Mouse (Mus musculus) testis, postnatal 14 days (tissue): Measurements from ENCODE around the gene Fos.
A peak's percentile ranks its signal among the peaks of the same experiment; 100 is the strongest.

Experiments used
- DNase-seq: peaks from one replicate; pipeline ENCODE4 v3.0.0; 2021; ENCODE audit warnings: low spot score

The Fos gene

GRCm38 (mm10) chr12:85473481-85474297 lies at the start of gene Fos:
Gene Fos, plus strand, starts transcription at chr12:85473890.
- DNase-seq = peak; percentile 82

GRCm38 (mm10) chr12:85425721-85426120 lies 48.0 kb upstream of the Fos start:
- no peak for DNase-seq

GRCm38 (mm10) chr12:85426126-85426525 lies 47.6 kb upstream of the Fos start:
- no peak for DNase-seq

DNA sequence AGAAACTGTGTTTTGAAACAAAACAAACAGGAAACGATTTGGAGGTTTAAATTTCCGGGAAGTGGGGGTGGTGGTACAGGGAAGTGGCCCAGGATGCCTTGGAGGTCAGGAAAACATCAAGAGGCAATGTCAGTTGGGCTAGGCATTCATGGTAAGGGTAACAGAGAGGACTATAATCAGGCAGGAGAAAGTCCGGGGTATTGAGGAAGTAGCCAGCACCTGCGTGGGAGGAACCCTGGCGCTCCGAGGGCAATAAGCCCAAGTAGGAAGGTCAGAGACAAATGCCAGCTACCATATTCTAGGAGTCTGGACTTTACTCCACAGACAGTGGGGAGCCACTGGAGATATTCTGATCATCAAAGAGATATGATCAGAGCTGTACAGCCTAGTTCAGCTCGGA lies 45.9 kb upstream of the Fos start:
- no peak for DNase-seq

DNA sequence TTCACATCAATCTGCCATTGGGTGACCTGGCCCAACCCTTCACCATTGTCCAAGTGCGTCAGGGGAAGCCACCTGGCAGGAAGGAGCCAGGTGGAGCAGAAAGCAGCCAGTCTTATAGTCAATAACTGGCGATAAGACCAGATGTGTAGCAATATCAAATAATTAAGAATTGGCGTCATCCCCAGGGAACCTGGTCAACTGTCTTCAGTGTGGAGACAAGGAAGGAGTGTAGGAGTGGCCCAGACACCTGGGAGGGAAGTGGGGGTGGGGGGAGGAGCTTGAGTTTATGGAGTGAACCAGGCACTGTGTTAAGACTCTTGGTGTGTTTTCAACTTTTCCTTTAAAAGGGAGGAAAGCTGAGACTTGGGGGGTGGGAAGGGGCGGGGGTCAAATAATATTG lies 43.7 kb upstream of the Fos start:
- DNase-seq = no peak

DNA sequence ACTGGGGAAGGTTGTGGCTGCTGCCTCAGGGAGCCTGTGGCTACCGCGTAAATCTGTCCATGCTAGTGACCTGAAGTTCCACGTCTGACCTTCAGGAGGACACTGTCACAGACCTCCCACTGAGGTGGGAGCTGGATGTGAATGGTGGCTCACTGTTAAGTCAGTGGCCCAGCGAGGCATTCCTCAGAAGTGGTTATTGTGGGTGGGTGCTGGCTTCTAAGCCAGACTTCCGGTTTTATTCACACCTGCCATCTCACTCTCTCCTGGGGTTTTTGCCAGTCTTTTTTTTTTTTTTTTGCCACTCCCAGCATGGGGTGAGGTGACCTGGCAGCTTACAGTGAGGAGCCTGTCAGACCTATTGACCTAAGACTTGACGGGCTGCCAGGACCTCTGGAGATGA lies 43.3 kb upstream of the Fos start:
- no peak for DNase-seq

DNA sequence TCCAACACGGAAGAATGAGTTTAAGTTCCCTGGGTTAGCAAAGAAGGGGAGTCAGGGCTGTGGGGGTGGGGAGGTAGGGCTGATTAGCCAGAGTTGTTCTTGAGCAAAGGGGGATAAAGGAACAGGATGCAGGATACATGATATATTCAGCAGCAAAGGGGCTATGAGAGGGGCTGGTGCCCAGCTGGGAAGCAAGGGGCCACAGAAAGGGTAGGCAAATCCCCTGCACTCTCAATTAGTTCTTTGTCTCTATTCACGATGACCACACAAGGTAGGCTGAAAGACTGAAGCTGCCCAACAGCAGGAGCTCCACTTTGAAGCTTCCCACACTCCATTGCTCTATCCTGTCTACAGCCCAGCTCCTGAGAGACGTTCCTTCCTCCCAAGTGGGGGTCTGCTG lies 39.8 kb upstream of the Fos start:
- DNase-seq = no peak

DNA sequence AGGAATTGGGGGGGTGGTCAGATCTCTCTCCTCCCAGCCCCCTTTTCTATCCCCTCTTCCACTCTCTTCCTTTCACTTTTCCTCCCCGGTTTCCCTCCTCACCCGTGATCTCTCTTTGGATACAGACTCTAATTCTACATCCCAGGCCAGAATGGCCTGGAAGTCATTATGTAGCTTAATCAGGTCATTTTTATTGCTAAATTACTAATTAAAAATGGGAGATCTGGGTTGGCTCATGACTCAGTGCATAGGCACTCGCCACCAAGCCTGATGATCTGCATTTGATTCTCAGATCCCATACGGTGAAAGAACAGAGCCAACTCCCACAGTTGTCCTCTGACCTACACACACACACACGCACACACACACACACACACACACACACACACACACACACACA lies 39.2 kb upstream of the Fos start:
- no peak for DNase-seq

GRCm38 (mm10) chr12:85436021-85436621 lies 37.6 kb upstream of the Fos start:
- DNase-seq = no peak

GRCm38 (mm10) chr12:85437172-85437876 lies 36.4 kb upstream of the Fos start:
- no peak for DNase-seq

DNA sequence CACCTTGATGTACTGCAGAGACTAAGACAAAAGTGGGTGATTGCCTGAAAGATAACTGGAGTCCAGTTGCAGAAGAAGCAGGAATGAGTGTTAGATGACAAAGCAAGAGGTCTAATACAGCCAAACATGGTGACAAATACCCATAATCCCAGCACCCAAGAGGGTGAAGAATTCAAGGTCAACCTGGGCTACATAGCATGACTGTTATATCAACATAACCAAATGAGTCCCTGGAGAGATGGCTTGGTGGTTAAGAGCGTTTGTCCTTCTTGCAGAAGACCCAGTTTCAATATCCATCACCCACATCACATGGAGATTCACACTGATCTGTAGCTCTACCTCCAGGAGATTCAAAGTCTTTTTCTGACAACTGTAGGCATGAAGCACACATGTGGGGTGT lies 30.2 kb upstream of the Fos start:
- DNase-seq = no peak

DNA sequence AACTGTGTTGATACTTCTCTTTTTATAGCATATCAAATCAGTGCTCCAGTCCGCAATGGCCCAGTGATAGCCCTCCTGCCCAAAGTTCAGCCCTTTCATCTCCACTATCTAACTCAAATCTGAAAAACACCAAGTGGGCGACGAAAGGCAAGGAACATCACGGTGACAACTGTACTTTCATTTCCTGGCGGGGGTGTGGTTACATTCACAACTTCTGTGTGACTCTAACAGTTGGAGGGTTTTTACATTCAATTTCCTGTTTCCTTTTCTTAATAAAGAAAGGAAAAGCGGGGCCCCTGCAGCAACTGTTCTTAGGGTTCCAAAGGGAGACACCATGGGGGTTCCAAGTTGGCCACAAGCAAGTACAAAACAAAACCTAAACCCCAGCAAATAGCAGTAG lies 29.0 kb upstream of the Fos start:
- DNase-seq = no peak

DNA sequence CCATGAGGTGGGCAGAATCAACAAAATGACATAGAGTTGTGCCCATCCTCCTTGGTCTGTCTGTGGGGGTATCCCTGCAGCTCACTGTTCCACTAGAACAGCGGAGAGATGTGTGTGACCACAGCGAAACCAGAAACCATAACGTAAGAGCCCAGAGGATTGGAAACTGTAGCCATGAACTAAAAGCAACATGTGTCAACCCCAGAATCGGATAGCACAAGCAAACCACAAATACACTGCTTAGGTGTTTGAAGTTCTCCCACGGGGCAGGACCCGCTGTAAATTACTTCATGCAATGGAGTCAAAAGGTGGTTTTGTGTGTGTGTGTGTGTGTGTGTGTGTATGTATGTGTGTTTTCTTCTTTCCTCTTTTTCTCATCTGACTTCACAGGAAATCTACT lies 26.7 kb upstream of the Fos start:
- no peak for DNase-seq

GRCm38 (mm10) chr12:85447490-85447889 lies 26.2 kb upstream of the Fos start:
- no peak for DNase-seq

DNA sequence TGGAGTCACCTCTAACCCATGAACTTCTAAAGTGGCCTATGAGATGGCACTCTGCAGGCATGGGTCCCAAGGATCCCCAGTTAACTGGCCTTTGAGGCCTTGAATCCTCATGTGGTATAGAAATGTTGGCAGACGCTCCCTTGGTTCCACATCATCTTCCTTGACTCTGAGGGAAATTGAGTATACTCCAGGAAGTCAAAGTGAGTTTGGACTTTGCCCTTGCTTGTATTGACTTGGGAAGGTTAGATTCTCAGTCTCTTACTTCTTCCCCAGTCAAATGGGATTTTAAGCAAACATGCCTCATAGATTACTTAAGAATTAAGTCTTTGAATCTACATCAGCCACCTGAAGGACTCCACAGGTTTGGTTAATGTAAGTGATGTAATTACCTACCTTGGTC lies 24.2 kb upstream of the Fos start:
- no peak for DNase-seq

DNA sequence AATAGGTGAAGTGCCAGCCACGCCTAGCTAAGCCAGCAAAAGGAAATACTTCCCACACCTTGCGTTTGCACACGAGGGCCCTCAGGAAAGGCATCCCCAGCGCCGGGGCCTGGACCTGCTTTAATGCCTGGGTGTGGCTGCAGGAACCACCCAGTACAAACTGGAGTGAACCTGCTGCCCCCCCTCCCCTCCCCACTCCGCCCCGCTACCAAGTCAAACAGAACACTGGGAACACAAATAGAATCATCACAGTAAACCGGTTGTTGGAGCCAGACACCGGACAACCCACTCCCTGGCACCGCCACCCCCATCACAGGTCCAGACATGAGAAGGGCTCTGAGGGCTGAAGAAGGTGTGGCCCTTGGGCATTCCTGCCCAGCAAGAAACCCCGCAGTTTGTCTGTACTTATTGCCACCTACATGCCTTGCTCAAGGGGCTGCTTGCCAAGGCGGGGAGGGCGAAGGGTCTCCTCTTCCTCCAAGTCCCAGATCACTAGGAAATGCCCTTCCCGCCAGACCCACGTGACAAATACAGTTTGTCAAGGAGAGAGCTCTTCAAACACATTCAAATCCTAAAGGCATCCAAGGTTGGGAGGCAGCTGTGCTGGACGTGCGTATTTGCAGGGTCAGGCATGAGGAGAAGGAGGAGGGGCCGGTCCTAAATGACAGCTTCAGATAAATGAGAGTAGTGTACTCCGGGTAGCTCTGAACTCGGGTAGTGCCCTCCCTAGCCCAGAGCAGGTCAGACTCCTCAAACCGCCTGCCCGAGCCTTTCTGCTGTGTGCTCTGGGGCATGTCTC lies 21.8 kb upstream of the Fos start:
- no peak for DNase-seq

GRCm38 (mm10) chr12:85455065-85456058 lies 18.3 kb upstream of the Fos start:
- DNase-seq = peak; percentile 93

DNA sequence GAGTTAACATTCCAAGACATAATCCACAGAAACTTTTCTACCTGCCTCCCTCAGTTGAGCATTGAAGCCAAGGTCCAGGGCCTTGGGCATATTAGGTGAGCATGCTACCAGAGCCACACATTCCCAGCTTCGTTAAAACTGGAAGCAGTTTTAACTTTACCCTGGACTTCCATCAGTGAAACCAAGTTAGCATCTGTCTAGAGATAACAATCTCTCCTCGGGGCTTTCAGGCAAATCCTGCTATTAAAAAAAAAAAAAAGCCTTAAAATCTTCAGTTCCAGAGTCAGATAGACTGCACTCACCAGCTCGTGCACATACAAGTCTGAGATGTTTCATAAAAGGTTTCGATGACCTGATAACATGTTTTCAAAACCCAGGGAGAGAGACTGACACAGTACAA lies 17.4 kb upstream of the Fos start:
- no peak for DNase-seq

GRCm38 (mm10) chr12:85456966-85457505 lies 16.7 kb upstream of the Fos start:
- DNase-seq = no peak

DNA sequence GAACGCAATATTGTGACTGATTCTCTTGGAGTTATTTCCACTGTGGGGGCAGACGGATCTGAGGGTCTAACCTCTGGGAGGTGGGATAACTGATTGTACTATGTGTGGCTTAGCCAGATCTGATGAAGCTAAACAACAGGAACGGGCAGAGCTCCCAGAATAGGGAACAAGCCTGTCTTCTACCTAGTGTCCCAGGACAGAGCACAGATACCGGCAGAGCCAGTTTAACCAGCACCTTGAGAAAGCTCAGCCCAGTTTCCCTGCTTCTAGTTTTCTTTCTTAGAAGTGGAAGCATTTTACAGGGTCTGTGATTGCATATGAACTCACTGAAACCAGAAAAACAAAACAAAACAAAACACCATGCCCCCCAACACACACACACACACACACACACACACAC lies 13.9 kb upstream of the Fos start:
- no peak for DNase-seq
